Mouse (Mus musculus): ENCODE results near the gene Arhgef10l. TPM values are rescaled to one million over a fixed set of nuclear protein-coding genes. Genes with fewer than 3 reads are reported as not detected.

The Arhgef10l gene
- polyA plus RNA-seq, 1 experiment from 2014 or later: 16.6 TPM

DNA sequence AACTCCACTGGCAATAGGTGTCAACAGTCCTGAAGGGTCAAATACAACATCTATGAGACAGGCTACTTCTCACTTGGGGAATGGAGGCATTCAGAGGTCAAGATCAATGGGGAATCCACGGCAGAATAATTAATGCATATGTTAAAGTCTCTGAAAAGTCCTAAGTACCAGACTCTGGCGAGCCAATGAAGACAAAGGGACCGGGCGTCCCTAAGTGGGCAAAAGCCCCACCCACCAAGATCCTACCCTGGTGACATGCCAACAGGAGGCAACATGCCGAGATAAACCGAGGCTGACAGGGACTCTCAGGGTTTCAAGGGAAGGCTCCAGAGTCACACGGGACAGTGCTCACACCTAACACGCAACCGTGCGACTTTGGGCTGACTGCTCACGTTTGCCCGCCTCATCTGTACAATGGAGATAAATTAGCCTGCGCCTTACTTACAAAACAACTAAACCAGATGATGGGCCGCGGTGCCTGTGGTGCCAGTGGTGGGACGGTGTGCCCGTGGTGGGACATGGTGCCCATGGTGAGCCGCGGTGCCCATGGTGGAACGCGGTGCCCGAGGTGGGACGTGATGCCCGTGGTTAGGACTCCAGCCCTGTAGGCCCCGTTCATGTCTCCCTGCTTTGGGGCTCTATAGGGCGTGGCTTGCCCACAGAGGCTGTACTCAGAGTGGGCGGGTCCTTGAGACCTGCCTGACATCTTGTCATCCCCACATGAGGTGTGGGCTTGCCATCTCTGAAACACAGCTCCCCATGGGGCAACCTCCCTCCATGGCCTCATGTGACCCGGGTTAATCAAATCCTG, 26.2 kb downstream of the Arhgef10l start:
- WGBS: 87% methylated on average over 28 of the region's 28 CpGs
- no peaks in the 10 kb centered on the region for H3K4me1 ChIP-seq
- ATAC-seq (ENCODE audit: borderline replicate concordance, extremely low read depth, low FRiP score, low TSS enrichment): no peak

DNA sequence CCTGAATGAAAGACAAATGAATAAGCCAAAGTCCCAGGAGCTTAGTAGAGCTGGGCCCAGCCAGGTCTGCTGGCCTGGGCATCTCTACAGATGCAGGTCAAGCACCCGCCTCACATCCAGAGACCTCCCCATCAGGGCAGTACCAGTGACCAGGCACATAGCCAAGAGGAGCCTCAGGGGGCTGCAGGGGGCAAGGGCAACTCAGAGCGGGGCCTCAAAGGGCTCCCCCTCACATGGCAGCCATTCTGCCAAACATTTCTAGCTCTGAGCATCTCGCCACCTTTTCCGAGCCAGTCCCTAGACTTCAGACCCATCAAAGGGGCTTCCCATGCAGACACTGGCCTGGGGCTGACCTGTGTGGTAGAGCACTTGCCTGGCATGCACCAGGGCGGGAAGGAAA, 27.2 kb downstream of the Arhgef10l start:
- H3K9ac ChIP-seq: no peak overlapping the region
- no peak for ATAC-seq (ENCODE audit: borderline replicate concordance, extremely low read depth, low FRiP score, low TSS enrichment)
- no peaks in the 10 kb centered on the region for H3K27me3 ChIP-seq
- no peak overlapping the region for H3K27ac ChIP-seq
- H3K4me3 ChIP-seq: no peak overlapping the region
- no peaks in the 10 kb centered on the region for H3K9me3 ChIP-seq
- no peaks in the 10 kb centered on the region for H3K4me1 ChIP-seq
- no peak overlapping the region for H3K4me2 ChIP-seq
- 88% methylated on average over 5 of the region's 5 CpGs for WGBS
- no peaks in the 10 kb centered on the region for H3K36me3 ChIP-seq

More for the DNA sequence above, 26.2 kb downstream of the Arhgef10l start:
- no peak overlapping the region for H3K27ac ChIP-seq
- no peaks in the 10 kb centered on the region for H3K36me3 ChIP-seq
- no peaks in the 10 kb centered on the region for H3K9me3 ChIP-seq
- no peak overlapping the region for H3K4me2 ChIP-seq
- no peak overlapping the region for H3K4me3 ChIP-seq
- H3K9ac ChIP-seq: no peak overlapping the region
- no peaks in the 10 kb centered on the region for H3K27me3 ChIP-seq

DNA sequence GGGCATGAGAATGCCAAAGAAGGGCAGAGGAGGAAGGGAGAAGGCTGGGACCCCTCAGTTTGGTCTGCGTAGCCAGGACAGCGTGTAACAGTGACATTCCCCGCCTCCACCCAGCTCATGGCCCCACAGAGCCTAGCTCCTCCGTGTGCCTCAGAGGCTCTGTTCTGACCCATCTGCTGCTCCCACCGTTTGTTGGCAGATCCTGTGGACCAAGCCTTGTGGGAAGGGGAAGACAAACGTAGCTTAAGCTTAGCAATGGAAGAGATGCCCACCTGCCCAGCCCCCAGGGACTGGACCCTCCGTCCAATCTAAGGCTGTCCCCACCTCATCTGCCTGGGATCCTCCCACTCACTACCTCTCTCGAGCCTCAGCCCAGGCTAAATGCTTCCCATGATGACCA, 28.5 kb downstream of the Arhgef10l start:
- Histone ChIP-seq H3K27ac (no peak overlapping the region), H3K9ac (no peak overlapping the region), H3K9me3 (no peaks in the 10 kb centered on the region), H3K4me3 (no peak overlapping the region), H3K36me3 (no peaks in the 10 kb centered on the region), H3K4me2 (no peak overlapping the region), H3K4me1 (no peaks in the 10 kb centered on the region), H3K27me3 (no peaks in the 10 kb centered on the region)
- 67% methylated on average over 8 of the region's 8 CpGs for WGBS
- ATAC-seq (ENCODE audit: borderline replicate concordance, extremely low read depth, low FRiP score, low TSS enrichment): no peak

DNA sequence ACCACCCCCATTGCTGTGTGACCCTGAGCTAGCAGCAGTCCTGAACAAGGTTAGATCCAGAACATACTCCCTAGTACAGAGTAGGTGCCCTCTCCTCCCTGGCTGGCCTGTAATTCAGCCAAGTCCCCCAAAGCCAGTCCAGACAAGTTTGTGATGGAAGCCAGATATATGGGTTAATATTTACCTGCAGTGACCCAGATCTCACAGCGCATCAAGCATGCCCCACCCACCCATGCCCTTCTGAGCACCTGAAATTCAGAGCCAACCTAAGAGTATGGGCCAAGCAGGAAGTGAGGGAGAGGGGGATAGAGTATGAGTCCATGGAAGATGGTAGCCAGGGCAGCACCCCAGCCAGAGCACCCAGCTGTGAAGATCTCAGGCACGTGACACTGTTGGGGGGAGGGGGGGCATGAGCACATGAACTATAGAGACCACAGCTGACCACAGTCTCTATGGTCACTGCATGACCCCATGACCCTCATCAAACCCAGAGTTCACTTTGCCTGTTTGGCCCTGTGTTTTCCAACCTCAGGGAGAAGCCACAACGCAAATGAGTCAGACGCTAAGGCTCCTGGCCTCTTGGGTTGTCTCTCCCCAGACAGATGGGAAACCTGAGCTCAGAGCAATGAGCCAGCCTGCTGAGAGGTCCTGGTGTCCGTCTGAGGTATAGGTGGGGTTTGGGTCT, 29.4 kb downstream of the Arhgef10l start:
- Histone ChIP-seq H3K9ac (no peak overlapping the region), H3K36me3 (no peaks in the 10 kb centered on the region), H3K4me2 (no peak overlapping the region), H3K27ac (no peak overlapping the region), H3K4me3 (no peak overlapping the region), H3K4me1 (peaks cover 2% of the 10 kb centered on the region; the same call in 1 of the 2 replicates), H3K9me3 (no peaks in the 10 kb centered on the region), H3K27me3 (no peaks in the 10 kb centered on the region)
- no peak for ATAC-seq (ENCODE audit: borderline replicate concordance, extremely low read depth, low FRiP score, low TSS enrichment)
- WGBS: 51% methylated on average over 5 of the region's 5 CpGs

DNA sequence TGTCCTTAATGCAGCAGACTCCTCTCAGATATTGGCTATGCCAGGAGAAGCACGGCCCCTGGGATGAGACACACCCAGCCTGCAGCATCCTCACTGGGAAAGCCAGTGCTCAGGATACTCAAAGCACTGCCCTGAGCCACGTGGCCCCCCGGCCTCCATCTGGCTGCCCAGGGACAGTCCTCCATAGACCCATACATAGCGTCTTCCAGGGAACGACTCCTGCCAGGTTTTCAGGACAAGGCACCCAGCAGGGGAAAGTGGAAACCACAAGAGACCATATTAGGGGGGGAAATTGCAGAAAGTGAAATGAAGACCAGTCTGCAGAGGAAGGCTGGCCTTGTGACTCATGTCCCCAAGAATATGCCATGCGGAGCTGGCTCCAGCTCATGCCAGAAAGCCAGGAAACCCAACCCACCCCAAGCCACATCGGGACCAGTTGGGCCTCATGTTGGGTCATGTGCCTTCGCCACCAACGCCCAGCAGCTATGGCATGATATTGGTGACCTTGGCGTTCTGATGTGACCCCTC, 30.9 kb downstream of the Arhgef10l start:
- WGBS: 78% methylated on average over 10 of the region's 10 CpGs
- Histone ChIP-seq H3K4me2 (no peak overlapping the region), H3K27me3 (no peaks in the 10 kb centered on the region), H3K36me3 (no peaks in the 10 kb centered on the region), H3K27ac (no peak overlapping the region), H3K4me3 (no peak overlapping the region), H3K9me3 (no peaks in the 10 kb centered on the region), H3K9ac (no peak overlapping the region), H3K4me1 (peaks cover 14% of the 10 kb centered on the region)
- ATAC-seq (ENCODE audit: borderline replicate concordance, extremely low read depth, low FRiP score, low TSS enrichment): no peak

DNA sequence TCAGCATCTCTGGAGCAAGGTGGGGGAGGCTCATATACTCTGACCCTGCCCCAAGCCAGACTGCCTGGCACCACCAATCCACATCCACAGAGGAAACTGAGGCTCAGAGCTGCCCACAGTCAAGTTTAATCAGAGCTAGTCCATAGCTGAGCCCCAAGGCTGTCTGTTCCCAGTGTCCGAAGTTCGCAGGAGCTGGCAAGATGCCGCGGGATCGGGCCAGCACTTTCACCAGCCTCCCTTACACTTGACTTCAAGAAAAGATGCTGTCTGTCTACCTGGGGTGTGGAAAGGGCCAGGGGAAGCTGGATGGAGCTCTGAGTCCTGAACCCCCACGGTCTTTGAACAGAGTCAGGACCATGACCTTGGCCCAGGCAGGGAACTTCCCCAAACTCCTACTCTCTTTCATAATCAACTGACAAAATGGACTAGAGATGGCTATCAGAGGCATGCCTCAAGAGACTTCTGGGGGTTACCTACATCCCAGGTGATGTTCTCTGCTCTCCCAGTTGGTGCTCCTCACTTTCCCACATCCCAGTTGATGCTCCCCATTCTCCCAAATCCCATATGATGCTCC, 34.4 kb downstream of the Arhgef10l start:
- H3K4me3 ChIP-seq: no peak overlapping the region
- no peak overlapping the region for H3K4me2 ChIP-seq
- peak overlapping the region; percentile 74 for H3K27ac ChIP-seq
- H3K9ac ChIP-seq: no peak overlapping the region
- H3K4me1 ChIP-seq: peaks cover 29% of the 10 kb centered on the region
- H3K36me3 ChIP-seq: no peaks in the 10 kb centered on the region
- no peaks in the 10 kb centered on the region for H3K27me3 ChIP-seq
- no peak for ATAC-seq (ENCODE audit: borderline replicate concordance, extremely low read depth, low FRiP score, low TSS enrichment)
- 73% methylated on average over 6 of the region's 6 CpGs for WGBS
- H3K9me3 ChIP-seq: no peaks in the 10 kb centered on the region

DNA sequence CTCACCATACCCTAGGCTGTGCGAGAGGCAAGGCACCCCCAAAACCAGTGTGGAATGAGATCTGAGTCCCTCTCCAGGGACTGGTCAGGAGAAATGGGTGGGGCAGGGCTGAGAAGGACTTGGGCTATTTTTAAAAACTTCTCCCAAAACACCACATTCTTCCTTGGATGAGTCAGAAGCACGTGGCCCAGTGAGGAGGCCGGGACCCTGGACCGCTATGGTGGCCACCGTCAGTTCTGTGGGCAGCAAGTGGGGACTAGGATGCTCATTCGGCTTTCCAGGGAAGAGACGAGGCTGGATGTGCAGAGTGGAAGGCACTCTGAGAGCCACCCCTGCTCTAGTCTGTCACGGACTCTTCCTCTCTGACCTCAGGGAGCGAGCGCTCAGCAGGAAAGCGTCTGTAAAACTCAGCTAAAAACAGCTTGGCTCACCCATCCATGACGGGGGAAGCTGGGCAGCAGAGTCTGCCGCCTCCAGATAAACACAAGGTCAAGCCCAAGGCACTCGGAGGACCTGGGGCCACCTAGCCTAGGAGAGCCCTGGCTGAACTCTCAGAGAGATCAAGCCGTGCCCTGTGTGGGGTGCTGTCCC, 35.1 kb downstream of the Arhgef10l start:
- H3K4me3 ChIP-seq: no peak overlapping the region
- no peaks in the 10 kb centered on the region for H3K27me3 ChIP-seq
- H3K9me3 ChIP-seq: no peaks in the 10 kb centered on the region
- no peak overlapping the region for H3K4me2 ChIP-seq
- H3K9ac ChIP-seq: no peak overlapping the region
- H3K27ac ChIP-seq: peak overlapping the region; percentile 74
- no peaks in the 10 kb centered on the region for H3K36me3 ChIP-seq
- H3K4me1 ChIP-seq: peaks cover 35% of the 10 kb centered on the region
- 32% methylated on average over 15 of the region's 15 CpGs for WGBS
- 0 out of 2 replicates have a peak, but pooled peaks have one; percentile 17 for ATAC-seq (ENCODE audit: borderline replicate concordance, extremely low read depth, low FRiP score, low TSS enrichment)

DNA sequence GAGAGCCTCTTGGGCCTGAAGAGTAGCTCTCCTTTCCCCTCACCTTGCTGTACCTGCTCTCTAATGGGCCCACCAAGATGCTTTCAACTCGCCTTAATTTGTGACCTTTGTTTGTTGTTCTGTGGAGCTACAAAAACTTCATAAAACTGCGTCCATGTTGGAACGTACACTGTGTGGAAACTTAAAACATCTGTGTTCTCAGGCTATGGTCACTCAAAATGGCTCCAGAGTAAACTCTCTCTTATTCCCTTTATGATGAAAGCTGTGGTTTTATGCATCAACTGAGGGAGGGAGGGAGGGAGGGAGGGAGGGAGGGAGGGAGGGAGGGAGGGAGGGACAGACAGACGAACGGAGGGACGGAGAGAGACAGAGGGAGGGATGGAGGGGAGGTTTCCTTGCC, 35.7 kb downstream of the Arhgef10l start:
- Histone ChIP-seq H3K9me3 (no peaks in the 10 kb centered on the region), H3K27ac (peak overlapping the region; percentile 74), H3K27me3 (no peaks in the 10 kb centered on the region), H3K4me2 (no peak overlapping the region), H3K4me1 (peaks cover 41% of the 10 kb centered on the region), H3K4me3 (no peak overlapping the region), H3K36me3 (no peaks in the 10 kb centered on the region), H3K9ac (no peak overlapping the region)
- 43% methylated on average over 6 of the region's 6 CpGs for WGBS
- no peak for ATAC-seq (ENCODE audit: borderline replicate concordance, extremely low read depth, low FRiP score, low TSS enrichment)

DNA sequence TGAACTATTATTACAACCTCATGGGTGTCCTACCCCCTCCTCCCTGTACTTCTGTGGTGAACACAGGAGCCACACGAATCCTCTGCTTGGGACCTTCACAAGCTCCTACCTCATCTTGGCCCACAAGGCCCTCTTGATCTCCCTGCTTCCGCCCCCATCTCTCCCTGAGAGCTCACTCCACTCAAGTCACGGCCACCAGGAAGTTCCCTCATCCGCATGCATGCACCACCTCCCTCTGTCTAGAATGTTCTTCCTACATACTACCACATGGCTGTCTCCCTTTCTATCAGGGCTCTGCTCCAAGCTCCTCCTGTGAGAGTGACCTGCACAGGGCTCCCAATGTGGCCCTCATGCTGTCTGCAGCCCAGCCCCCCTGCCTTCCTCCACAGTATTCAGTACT, 36.8 kb downstream of the Arhgef10l start:
- H3K4me3 ChIP-seq: no peak overlapping the region
- H3K4me1 ChIP-seq: peaks cover 51% of the 10 kb centered on the region
- H3K9ac ChIP-seq: no peak overlapping the region
- no peak overlapping the region for H3K27ac ChIP-seq
- no peak for ATAC-seq (ENCODE audit: borderline replicate concordance, extremely low read depth, low FRiP score, low TSS enrichment)
- H3K36me3 ChIP-seq: no peaks in the 10 kb centered on the region
- no peaks in the 10 kb centered on the region for H3K9me3 ChIP-seq
- H3K27me3 ChIP-seq: no peaks in the 10 kb centered on the region
- WGBS: 32% methylated on average over 4 of the region's 4 CpGs
- H3K4me2 ChIP-seq: no peak overlapping the region

DNA sequence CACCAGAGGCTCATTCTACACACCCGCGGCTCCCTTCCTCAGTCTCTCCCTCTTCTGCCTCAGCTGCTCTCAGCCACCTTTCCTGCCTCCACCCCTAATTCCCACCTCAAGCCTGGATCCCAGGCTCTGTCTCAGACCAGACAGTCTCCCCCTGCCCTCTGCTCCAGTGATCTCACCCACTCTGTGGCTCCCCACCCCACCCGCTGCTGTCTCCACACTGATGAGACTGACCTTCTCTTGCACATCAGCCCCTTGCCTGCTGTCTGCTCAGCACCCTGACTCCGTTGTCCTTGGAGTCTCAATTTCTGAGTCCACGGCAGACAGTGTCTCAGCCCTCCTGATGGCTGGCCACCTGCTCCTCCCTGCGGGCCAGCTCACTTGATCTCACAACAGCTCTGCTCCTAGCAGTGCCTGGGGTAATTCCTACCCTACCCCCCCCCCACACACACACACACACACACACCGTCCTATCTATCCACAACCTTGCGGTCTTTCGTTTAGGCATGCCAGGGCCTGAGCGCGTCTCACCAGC, 37.3 kb downstream of the Arhgef10l start:
- Histone ChIP-seq H3K4me3 (no peak overlapping the region), H3K4me1 (peaks cover 56% of the 10 kb centered on the region), H3K27ac (no peak overlapping the region), H3K27me3 (no peaks in the 10 kb centered on the region), H3K36me3 (no peaks in the 10 kb centered on the region), H3K4me2 (no peak overlapping the region), H3K9me3 (no peaks in the 10 kb centered on the region), H3K9ac (no peak overlapping the region)
- no peak for ATAC-seq (ENCODE audit: borderline replicate concordance, extremely low read depth, low FRiP score, low TSS enrichment)
- 59% methylated on average over 11 of the region's 11 CpGs for WGBS

DNA sequence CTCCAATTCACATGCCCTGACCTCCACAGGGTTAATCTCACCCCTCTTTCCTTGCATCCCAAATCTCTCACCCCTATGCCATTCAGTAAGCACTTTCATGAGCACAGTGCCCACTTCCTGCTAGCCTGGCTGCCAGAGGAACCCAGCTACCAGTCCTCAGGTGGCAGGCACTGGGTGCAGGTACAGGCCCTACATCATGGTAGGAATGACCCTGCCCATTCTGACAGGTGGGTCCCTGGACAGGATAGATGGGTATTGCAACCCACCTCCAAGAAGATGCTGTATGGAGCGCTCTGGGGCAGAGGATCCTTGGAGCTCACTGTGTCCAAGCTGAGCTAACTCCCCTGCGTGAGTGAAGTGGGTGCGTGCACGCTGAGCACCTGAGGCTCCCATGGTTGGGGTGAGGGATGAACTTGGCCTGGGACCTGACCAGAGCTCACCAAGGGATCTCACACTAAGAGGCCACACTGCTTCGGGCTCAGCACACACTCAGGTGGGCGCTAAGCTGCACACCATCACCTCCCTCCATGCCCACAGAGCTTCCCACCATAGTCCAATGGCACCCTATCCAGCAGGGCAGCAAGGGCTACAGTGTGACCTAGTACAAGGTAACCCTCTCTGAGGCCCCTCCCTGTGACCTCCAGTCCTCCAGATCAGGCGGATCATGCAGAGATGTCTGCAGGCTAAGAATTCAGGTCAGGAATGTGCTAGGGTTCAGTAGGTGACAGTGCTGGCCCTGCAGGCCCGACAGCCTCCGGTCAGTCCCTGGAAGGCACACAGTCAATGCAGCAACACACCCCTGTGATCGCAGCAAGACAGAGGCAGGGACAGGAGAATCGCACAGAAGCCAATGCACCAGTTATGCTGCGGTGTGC, 39.9 kb downstream of the Arhgef10l start:
- peaks cover 64% of the 10 kb centered on the region for H3K4me1 ChIP-seq
- H3K9me3 ChIP-seq: no peaks in the 10 kb centered on the region
- no peak for ATAC-seq (ENCODE audit: borderline replicate concordance, extremely low read depth, low FRiP score, low TSS enrichment)
- no peaks in the 10 kb centered on the region for H3K27me3 ChIP-seq
- H3K4me3 ChIP-seq: no peak overlapping the region
- H3K27ac ChIP-seq: peak overlapping the region; percentile 96
- no peaks in the 10 kb centered on the region for H3K36me3 ChIP-seq
- WGBS: 57% methylated on average over 12 of the region's 12 CpGs
- H3K4me2 ChIP-seq: no peak overlapping the region
- H3K9ac ChIP-seq: no peak overlapping the region

Measured in lung, embryonic 15.5 days (tissue).